Mouse (Mus musculus) embryonic fibroblast, embryonic 13.5 days (primary cell): ENCODE measurements around the gene Maip1.

Experiments
- CTCF ChIP-seq: IDR thresholded peaks from 2 replicates; pipeline ENCODE4 v1.5.1; 2011; ENCODE audit warnings: mild to moderate bottlenecking, control low read depth, low read length, moderate library complexity, borderline replicate concordance; ENCODE audit not compliant: insufficient read depth
- POLR2A ChIP-seq: IDR thresholded peaks from 2 replicates; pipeline ENCODE4 v1.6.1; 2011; ENCODE audit warnings: low read depth, mild to moderate bottlenecking, control low read depth, low read length, moderate library complexity

DNA sequence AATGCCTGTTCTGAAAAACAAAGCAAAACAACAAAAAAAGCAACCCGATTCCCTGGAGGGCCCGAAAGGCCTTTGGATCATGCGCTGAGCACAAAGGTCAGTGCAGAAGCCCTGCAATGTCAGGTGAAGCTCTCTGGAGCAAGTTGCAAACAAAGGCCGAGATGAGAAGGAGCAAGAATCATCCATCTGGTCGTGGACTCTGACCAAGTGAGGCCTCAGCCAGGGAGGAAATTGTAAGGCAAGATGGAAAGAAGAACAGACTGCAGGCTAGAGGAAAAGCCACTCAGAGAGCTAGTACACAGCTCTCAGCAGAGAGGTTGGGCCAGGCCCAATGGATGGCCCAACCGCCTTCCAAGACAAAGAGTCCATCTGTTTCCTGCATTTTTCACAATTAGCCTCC is 32.9 kb downstream of the Maip1 start:
- no peak for TF ChIP-seq CTCF
- no peak for TF ChIP-seq POLR2A
